Mouse (Mus musculus): Measurements from ENCODE around the gene Hhat. TPM values are rescaled to one million over a fixed set of nuclear protein-coding genes. Genes with fewer than 3 reads are reported as not detected.

The Hhat gene
- polyA plus RNA-seq, 1 experiment from 2014 or later, result 7.2 TPM

GRCm38 (mm10) chr1:192770130-192770494, 911 bp downstream of the Hhat start:
- Histone ChIP-seq H3K9me3 (replicated peaks; ENCODE audit: control insufficient read depth, low read length) (no peaks in the 10 kb centered on the region), H3K36me3 (ENCODE audit: control insufficient read depth, insufficient read depth, low read length) (no peaks in the 10 kb centered on the region), H3K4me2 (peak overlapping the region; percentile 90), H3K27me3 (ENCODE audit: control insufficient read depth, insufficient read depth, low read length) (no peaks in the 10 kb centered on the region), H3K9ac (ENCODE audit: low read depth, low read length) (peak overlapping the region; percentile 91), H3K4me1 (ENCODE audit: control insufficient read depth, insufficient read depth, low read length) (peaks cover 6% of the 10 kb centered on the region; the same call in 1 of the 2 replicates), H3K4me3 (ENCODE audit: low read depth, low read length) (peak overlapping the region; percentile 67), H3K27ac (ENCODE audit: low read depth, low read length) (peak overlapping the region; percentile 89)
- WGBS (ENCODE audit: insufficient replicate concordance), result 33% methylated on average over 10 of the region's 10 CpGs
- no peak; the same call in 1 of the 2 replicates for ATAC-seq (replicated peaks; ENCODE audit: insufficient number of reproducible peaks, low FRiP score, low TSS enrichment)

- H3K4me2 ChIP-seq, result no peak overlapping the region
- no peak for ATAC-seq (replicated peaks; ENCODE audit: insufficient number of reproducible peaks, low FRiP score, low TSS enrichment)
Measured at GRCm38 (mm10) chr1:192765531-192765930, 5.5 kb downstream of the Hhat start.

GRCm38 (mm10) chr1:192764547-192764946, 6.5 kb downstream of the Hhat start:
- Histone ChIP-seq H3K4me3 (ENCODE audit: low read depth, low read length) (no peak overlapping the region), H3K36me3 (ENCODE audit: control insufficient read depth, insufficient read depth, low read length) (no peaks in the 10 kb centered on the region), H3K4me2 (no peak overlapping the region), H3K4me1 (ENCODE audit: control insufficient read depth, insufficient read depth, low read length) (peaks cover 7% of the 10 kb centered on the region; the same call in 1 of the 2 replicates), H3K27me3 (ENCODE audit: control insufficient read depth, insufficient read depth, low read length) (no peaks in the 10 kb centered on the region), H3K27ac (ENCODE audit: low read depth, low read length) (no peak overlapping the region), H3K9me3 (replicated peaks; ENCODE audit: control insufficient read depth, low read length) (no peaks in the 10 kb centered on the region), H3K9ac (ENCODE audit: low read depth, low read length) (no peak overlapping the region)
- WGBS (ENCODE audit: insufficient replicate concordance), result 74% methylated on average over 2 of the region's 2 CpGs
- no peak for ATAC-seq (replicated peaks; ENCODE audit: insufficient number of reproducible peaks, low FRiP score, low TSS enrichment)

More at GRCm38 (mm10) chr1:192765531-192765930, 5.5 kb downstream of the Hhat start:
- no peak overlapping the region for H3K4me3 ChIP-seq (ENCODE audit: low read depth, low read length)
- WGBS (ENCODE audit: insufficient replicate concordance), result 49% methylated on average over 4 of the region's 4 CpGs
- H3K27ac ChIP-seq (ENCODE audit: low read depth, low read length), result no peak overlapping the region
- H3K4me1 ChIP-seq (ENCODE audit: control insufficient read depth, insufficient read depth, low read length), result peaks cover 11% of the 10 kb centered on the region; the same call in 1 of the 2 replicates
- H3K27me3 ChIP-seq (ENCODE audit: control insufficient read depth, insufficient read depth, low read length), result no peaks in the 10 kb centered on the region
- no peak overlapping the region for H3K9ac ChIP-seq (ENCODE audit: low read depth, low read length)
- H3K9me3 ChIP-seq (replicated peaks; ENCODE audit: control insufficient read depth, low read length), result no peaks in the 10 kb centered on the region
- no peaks in the 10 kb centered on the region for H3K36me3 ChIP-seq (ENCODE audit: control insufficient read depth, insufficient read depth, low read length)

GRCm38 (mm10) chr1:192762946-192763933, 7.8 kb downstream of the Hhat start:
- no peaks in the 10 kb centered on the region for H3K9me3 ChIP-seq (replicated peaks; ENCODE audit: control insufficient read depth, low read length)
- H3K27ac ChIP-seq (ENCODE audit: low read depth, low read length), result no peak overlapping the region
- no peak overlapping the region for H3K4me2 ChIP-seq
- WGBS (ENCODE audit: insufficient replicate concordance), result 67% methylated on average over 7 of the region's 7 CpGs
- ATAC-seq (replicated peaks; ENCODE audit: insufficient number of reproducible peaks, low FRiP score, low TSS enrichment), result no peak
- H3K27me3 ChIP-seq (ENCODE audit: control insufficient read depth, insufficient read depth, low read length), result no peaks in the 10 kb centered on the region
- no peak overlapping the region for H3K4me3 ChIP-seq (ENCODE audit: low read depth, low read length)
- H3K9ac ChIP-seq (ENCODE audit: low read depth, low read length), result no peak overlapping the region
- H3K36me3 ChIP-seq (ENCODE audit: control insufficient read depth, insufficient read depth, low read length), result no peaks in the 10 kb centered on the region
- H3K4me1 ChIP-seq (ENCODE audit: control insufficient read depth, insufficient read depth, low read length), result peaks cover 7% of the 10 kb centered on the region; the same call in 1 of the 2 replicates

DNA sequence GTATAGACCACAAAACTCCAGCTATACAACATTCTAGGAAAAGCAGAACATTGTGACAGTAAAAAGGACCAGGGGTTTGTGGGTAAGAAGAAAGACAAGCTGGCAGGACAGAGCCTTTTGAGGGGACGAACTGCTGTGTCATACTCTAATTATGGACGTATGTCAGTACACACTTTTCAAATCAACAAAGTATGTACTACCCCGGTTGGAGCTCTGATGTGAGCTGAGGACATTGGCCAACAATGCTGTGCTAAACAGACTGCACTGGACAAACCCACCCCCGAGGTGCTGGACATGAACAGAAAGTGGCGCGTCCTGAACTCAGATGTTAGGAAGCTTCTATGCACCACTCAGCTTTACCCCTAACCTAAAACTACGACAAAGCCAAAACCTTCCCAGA, 14.3 kb downstream of the Hhat start:
- 79% methylated on average over 7 of the region's 7 CpGs for WGBS (ENCODE audit: insufficient replicate concordance)
- 0 out of 2 replicates have a peak, but pooled peaks cover 5% of the 10 kb centered on the region for H3K4me1 ChIP-seq (ENCODE audit: control insufficient read depth, insufficient read depth, low read length)
- no peaks in the 10 kb centered on the region for H3K36me3 ChIP-seq (ENCODE audit: control insufficient read depth, insufficient read depth, low read length)
- ATAC-seq (replicated peaks; ENCODE audit: insufficient number of reproducible peaks, low FRiP score, low TSS enrichment), result no peak
- no peak overlapping the region for H3K9ac ChIP-seq (ENCODE audit: low read depth, low read length)
- H3K9me3 ChIP-seq (replicated peaks; ENCODE audit: control insufficient read depth, low read length), result no peaks in the 10 kb centered on the region
- H3K27ac ChIP-seq (ENCODE audit: low read depth, low read length), result no peak overlapping the region
- no peak overlapping the region for H3K4me3 ChIP-seq (ENCODE audit: low read depth, low read length)
- no peaks in the 10 kb centered on the region for H3K27me3 ChIP-seq (ENCODE audit: control insufficient read depth, insufficient read depth, low read length)
- no peak overlapping the region for H3K4me2 ChIP-seq

DNA sequence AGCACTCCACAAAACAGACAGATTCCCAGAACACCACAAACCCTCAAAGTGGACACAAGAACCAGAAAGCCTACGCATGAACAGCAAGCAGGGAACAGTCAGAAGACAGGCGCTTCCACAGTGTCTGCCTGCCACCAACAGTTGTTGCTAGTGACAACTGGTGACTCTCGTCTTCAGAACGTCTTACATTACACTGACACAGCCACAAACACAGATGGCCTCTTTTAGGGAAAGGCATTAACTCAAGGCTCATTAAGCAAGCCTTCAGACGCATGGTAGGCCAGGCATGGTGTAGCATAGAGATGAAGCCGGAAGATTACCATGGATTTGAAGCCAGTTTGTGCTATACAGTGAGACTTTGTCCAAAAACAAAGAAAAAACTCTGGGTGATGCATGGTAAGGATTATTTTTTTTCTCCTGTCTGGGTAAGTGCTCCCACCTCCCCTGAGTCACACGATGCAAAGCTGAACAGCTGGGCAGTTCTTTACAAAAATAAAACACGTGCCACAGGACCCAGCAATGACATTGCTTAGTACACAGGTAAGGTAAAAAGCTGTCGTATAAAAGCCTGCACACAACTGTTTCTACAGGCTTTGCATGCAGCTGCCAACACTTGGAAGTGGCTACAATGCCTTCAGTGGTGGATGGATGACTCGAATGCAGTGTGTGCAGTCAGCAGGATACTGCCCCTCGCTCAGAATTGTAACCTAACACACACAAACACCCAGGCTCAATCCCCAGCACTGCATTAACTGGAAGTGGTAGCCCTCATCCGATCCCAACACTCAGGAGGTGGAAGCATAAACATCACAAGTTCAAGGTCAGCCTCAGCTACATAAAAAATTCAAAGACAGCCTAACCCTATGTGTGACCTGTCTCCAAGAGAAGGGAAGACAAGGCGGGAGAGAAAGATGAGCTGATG, 15.1 kb downstream of the Hhat start:
- Histone ChIP-seq H3K4me1 (ENCODE audit: control insufficient read depth, insufficient read depth, low read length) (0 out of 2 replicates have a peak, but pooled peaks cover 5% of the 10 kb centered on the region), H3K9ac (ENCODE audit: low read depth, low read length) (no peak overlapping the region), H3K9me3 (replicated peaks; ENCODE audit: control insufficient read depth, low read length) (no peaks in the 10 kb centered on the region), H3K27me3 (ENCODE audit: control insufficient read depth, insufficient read depth, low read length) (no peaks in the 10 kb centered on the region), H3K27ac (ENCODE audit: low read depth, low read length) (no peak overlapping the region), H3K4me3 (ENCODE audit: low read depth, low read length) (no peak overlapping the region), H3K36me3 (ENCODE audit: control insufficient read depth, insufficient read depth, low read length) (no peaks in the 10 kb centered on the region), H3K4me2 (no peak overlapping the region)
- no peak for ATAC-seq (replicated peaks; ENCODE audit: insufficient number of reproducible peaks, low FRiP score, low TSS enrichment)
- 69% methylated on average over 13 of the region's 13 CpGs for WGBS (ENCODE audit: insufficient replicate concordance)

GRCm38 (mm10) chr1:192755246-192755645, 15.8 kb downstream of the Hhat start:
- 81% methylated on average over 13 of the region's 13 CpGs for WGBS (ENCODE audit: insufficient replicate concordance)
- Histone ChIP-seq H3K9ac (ENCODE audit: low read depth, low read length) (no peak overlapping the region), H3K9me3 (replicated peaks; ENCODE audit: control insufficient read depth, low read length) (no peaks in the 10 kb centered on the region), H3K27ac (ENCODE audit: low read depth, low read length) (no peak overlapping the region), H3K4me2 (no peak overlapping the region), H3K4me1 (ENCODE audit: control insufficient read depth, insufficient read depth, low read length) (0 out of 2 replicates have a peak, but pooled peaks cover 5% of the 10 kb centered on the region), H3K36me3 (ENCODE audit: control insufficient read depth, insufficient read depth, low read length) (no peaks in the 10 kb centered on the region), H3K27me3 (ENCODE audit: control insufficient read depth, insufficient read depth, low read length) (no peaks in the 10 kb centered on the region), H3K4me3 (ENCODE audit: low read depth, low read length) (no peak overlapping the region)
- ATAC-seq (replicated peaks; ENCODE audit: insufficient number of reproducible peaks, low FRiP score, low TSS enrichment), result no peak

GRCm38 (mm10) chr1:192754268-192754667, 16.8 kb downstream of the Hhat start:
- H3K9me3 ChIP-seq (replicated peaks; ENCODE audit: control insufficient read depth, low read length), result no peaks in the 10 kb centered on the region
- H3K27ac ChIP-seq (ENCODE audit: low read depth, low read length), result no peak overlapping the region
- H3K4me3 ChIP-seq (ENCODE audit: low read depth, low read length), result no peak overlapping the region
- 90% methylated on average over 4 of the region's 4 CpGs for WGBS (ENCODE audit: insufficient replicate concordance)
- no peak overlapping the region for H3K4me2 ChIP-seq
- no peak overlapping the region for H3K9ac ChIP-seq (ENCODE audit: low read depth, low read length)
- no peaks in the 10 kb centered on the region for H3K36me3 ChIP-seq (ENCODE audit: control insufficient read depth, insufficient read depth, low read length)
- 0 out of 2 replicates have a peak, but pooled peaks cover 5% of the 10 kb centered on the region for H3K4me1 ChIP-seq (ENCODE audit: control insufficient read depth, insufficient read depth, low read length)
- H3K27me3 ChIP-seq (ENCODE audit: control insufficient read depth, insufficient read depth, low read length), result no peaks in the 10 kb centered on the region
- ATAC-seq (replicated peaks; ENCODE audit: insufficient number of reproducible peaks, low FRiP score, low TSS enrichment), result no peak

Data from heart, embryonic 11.5 days (tissue).